Mouse (Mus musculus) large intestine, adult 2 months (tissue): ENCODE data around the gene Tshz2. TPM values are rescaled to one million over a fixed set of nuclear protein-coding genes. Genes with fewer than 3 reads are reported as not detected.
"Not testable (repeated sequence)": the region's sequence is repeated elsewhere in the genome, so short reads cannot be mapped to it uniquely, and the experiment has no call there.

ENCODE experiments used
- DNase-seq: peaks from one replicate; pipeline ENCODE4 v3.0.0-alpha.2; 2012; ENCODE audit warnings: low read depth, low spot score
- WGBS: fragments of 180-500 bp; shearing (Covaris S2); methylation state at CpG from one replicate; pipeline ENCODE4 v1.1.7; 2018; 5-methylcytosine and 5-hydroxymethylcytosine counted together
- polyA plus RNA-seq: library from polyadenylated mRNA; depleted of rRNA; stranded (reverse); fragments of >200 nt; gene quantifications from 2 replicates; pipeline ENCODE4 v1.2.3, GENCODE M21; 2012; rRNA removed

Tshz2 gene
- 5.9 and 8.1 TPM in 2 replicates for polyA plus RNA-seq

- no peak for DNase-seq
- WGBS: under 1% methylated on average over 22 of the region's 22 CpGs
Measured at GRCm38 (mm10) chr2:169632338-169633151, at the start of gene Tshz2. Tshz2 (plus strand) TSS chr2:169633013.

GRCm38 (mm10) chr2:169583476-169583875, 49.3 kb upstream of the Tshz2 start:
- no peak for DNase-seq
- WGBS: 85% methylated on average over 3 of the region's 3 CpGs

GRCm38 (mm10) chr2:169584745-169585456, 47.9 kb upstream of the Tshz2 start:
- whole genome bisulfite sequencing: 73% methylated on average over 15 of the region's 15 CpGs
- DNase-seq: no peak

GRCm38 (mm10) chr2:169585631-169586285, 47.1 kb upstream of the Tshz2 start:
- 69% methylated on average over 12 of the region's 12 CpGs for WGBS
- DNase-seq: no peak

GRCm38 (mm10) chr2:169586688-169587087, 46.1 kb upstream of the Tshz2 start:
- no peak for DNase-seq
- WGBS: 75% methylated on average over 3 of the region's 3 CpGs

- DNase-seq: not testable (repeated sequence)
Measured at GRCm38 (mm10) chr2:169587645-169588044, 45.2 kb upstream of the Tshz2 start, which contains the start of gene Gm11011. Gm11011 (minus strand) TSS chr2:169587745.

- 65% methylated on average over 10 of the region's 10 CpGs for WGBS
- no peak for DNase-seq
Measured at GRCm38 (mm10) chr2:169589697-169590096, 43.1 kb upstream of the Tshz2 start.

- DNase-seq: no peak
- WGBS: 46% methylated on average over 8 of the region's 8 CpGs
Measured at GRCm38 (mm10) chr2:169590412-169590811, 42.4 kb upstream of the Tshz2 start.

GRCm38 (mm10) chr2:169593742-169594141, 39.1 kb upstream of the Tshz2 start:
- no peak for DNase-seq
- 64% methylated on average over 3 of the region's 3 CpGs for WGBS

GRCm38 (mm10) chr2:169597357-169597756, 35.5 kb upstream of the Tshz2 start:
- WGBS: 87% methylated on average over 6 of the region's 6 CpGs
- DNase-seq: no peak

- WGBS: 92% methylated on average over 8 of the region's 8 CpGs
- no peak for DNase-seq
Measured at GRCm38 (mm10) chr2:169597971-169598370, 34.8 kb upstream of the Tshz2 start.

GRCm38 (mm10) chr2:169599591-169599990, 33.2 kb upstream of the Tshz2 start:
- DNase-seq: no peak

GRCm38 (mm10) chr2:169600163-169600562, 32.6 kb upstream of the Tshz2 start:
- no peak for DNase-seq
- 62% methylated on average over 6 of the region's 6 CpGs for WGBS

More at GRCm38 (mm10) chr2:169599591-169599990, 33.2 kb upstream of the Tshz2 start:
- WGBS: 78% methylated on average over 4 of the region's 4 CpGs

GRCm38 (mm10) chr2:169606901-169607678, 25.7 kb upstream of the Tshz2 start:
- no peak for DNase-seq
- 83% methylated on average over 13 of the region's 13 CpGs for WGBS

- WGBS: 6% methylated on average over 2 of the region's 2 CpGs
- no peak for DNase-seq
Measured at GRCm38 (mm10) chr2:169607787-169608186, 25.0 kb upstream of the Tshz2 start.

- no peak for DNase-seq
- WGBS: 69% methylated on average over 13 of the region's 13 CpGs
Measured at GRCm38 (mm10) chr2:169609956-169610355, 22.9 kb upstream of the Tshz2 start.

- WGBS: 33% methylated on average over 8 of the region's 8 CpGs
Measured at GRCm38 (mm10) chr2:169610882-169611281, 21.9 kb upstream of the Tshz2 start.

GRCm38 (mm10) chr2:169611557-169611956, 21.3 kb upstream of the Tshz2 start:
- no peak for DNase-seq
- WGBS: 58% methylated on average over 7 of the region's 7 CpGs

More at GRCm38 (mm10) chr2:169610882-169611281, 21.9 kb upstream of the Tshz2 start:
- no peak for DNase-seq

GRCm38 (mm10) chr2:169614683-169615082, 18.1 kb upstream of the Tshz2 start:
- no peak for DNase-seq
- 23% methylated on average over 4 of the region's 4 CpGs for WGBS
